Mouse (Mus musculus): ENCODE measurements around the gene Polr2c. TPM values are rescaled to one million over a fixed set of nuclear protein-coding genes. Genes with fewer than 3 reads are reported as not detected.

Polr2c gene
- polyA plus RNA-seq, 1 experiment from 2014 or later, result 111 TPM

DNA sequence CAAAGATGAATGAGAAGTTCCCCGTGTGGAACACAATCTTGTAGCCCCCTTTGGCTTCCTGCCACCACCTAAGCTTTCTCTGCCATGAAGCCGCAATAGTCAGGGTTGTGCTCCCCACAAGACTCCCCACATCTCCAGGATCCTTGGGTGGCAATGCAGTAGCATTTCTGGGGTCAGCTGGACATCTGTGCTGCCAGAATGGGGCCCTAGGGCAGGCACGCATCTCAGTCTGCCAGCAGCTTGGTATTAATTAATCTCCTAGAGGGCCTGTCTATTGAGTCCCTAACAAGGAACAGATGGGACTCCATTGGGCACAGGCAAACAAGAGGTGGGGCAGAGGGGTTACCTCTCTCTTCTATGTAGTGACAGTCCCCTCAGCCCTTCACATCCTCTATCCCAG lies 14.9 kb downstream of the Polr2c start:
- H3K27ac ChIP-seq, result peak overlapping the region; percentile 21; the same call in 1 of the 2 replicates
- no peak for ATAC-seq (ENCODE audit: low FRiP score)
- H3K4me2 ChIP-seq (replicated peaks), result peak overlapping the region; percentile 22
- no peaks in the 10 kb centered on the region for H3K9me3 ChIP-seq (ENCODE audit: control insufficient read depth, low read length)
- no peak overlapping the region for H3K9ac ChIP-seq
- H3K27me3 ChIP-seq (ENCODE audit: control insufficient read depth, insufficient read depth, low read length), result peaks cover 15% of the 10 kb centered on the region
- no peak overlapping the region for H3K4me3 ChIP-seq (replicated peaks; ENCODE audit: low read length)
- H3K36me3 ChIP-seq (replicated peaks; ENCODE audit: control insufficient read depth, insufficient read depth), result peaks cover 2% of the 10 kb centered on the region
- no peak for DNase-seq (ENCODE audit: low spot score)
- peaks cover 46% of the 10 kb centered on the region for H3K4me1 ChIP-seq (replicated peaks; ENCODE audit: control insufficient read depth, insufficient read depth, low read length)
- WGBS, result 22% methylated on average over 3 of the region's 3 CpGs

DNA sequence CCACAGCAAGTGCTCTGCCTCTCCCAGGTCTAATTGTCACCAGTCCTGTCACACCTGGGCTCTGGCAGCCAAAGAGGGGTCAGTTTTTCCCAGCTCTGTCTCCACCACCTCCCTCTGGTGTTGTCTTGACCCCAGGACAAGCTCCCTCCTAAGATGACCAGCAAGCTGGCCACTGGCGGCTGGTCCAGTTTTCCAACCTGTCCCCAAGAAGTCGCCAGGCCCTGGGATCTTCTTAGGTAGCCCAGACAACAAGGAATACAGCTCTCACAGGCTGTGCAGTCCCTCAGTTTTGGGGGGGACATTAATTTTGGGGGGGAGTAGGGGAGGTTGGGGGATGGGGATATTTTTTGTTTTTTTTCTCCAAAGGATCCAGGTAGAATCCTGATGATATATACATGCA lies 15.3 kb downstream of the Polr2c start:
- Histone ChIP-seq H3K27me3 (ENCODE audit: control insufficient read depth, insufficient read depth, low read length) (peaks cover 15% of the 10 kb centered on the region), H3K36me3 (replicated peaks; ENCODE audit: control insufficient read depth, insufficient read depth) (no peaks in the 10 kb centered on the region), H3K9ac (no peak overlapping the region; the same call in 1 of the 2 replicates), H3K4me2 (replicated peaks) (peak overlapping the region; percentile 22), H3K27ac (no peak overlapping the region), H3K4me3 (replicated peaks; ENCODE audit: low read length) (no peak overlapping the region), H3K9me3 (ENCODE audit: control insufficient read depth, low read length) (no peaks in the 10 kb centered on the region), H3K4me1 (replicated peaks; ENCODE audit: control insufficient read depth, insufficient read depth, low read length) (peaks cover 46% of the 10 kb centered on the region)
- 62% methylated on average over 2 of the region's 2 CpGs for WGBS
- ATAC-seq (ENCODE audit: low FRiP score) (no peak), DNase-seq (ENCODE audit: low spot score) (no peak)

DNA sequence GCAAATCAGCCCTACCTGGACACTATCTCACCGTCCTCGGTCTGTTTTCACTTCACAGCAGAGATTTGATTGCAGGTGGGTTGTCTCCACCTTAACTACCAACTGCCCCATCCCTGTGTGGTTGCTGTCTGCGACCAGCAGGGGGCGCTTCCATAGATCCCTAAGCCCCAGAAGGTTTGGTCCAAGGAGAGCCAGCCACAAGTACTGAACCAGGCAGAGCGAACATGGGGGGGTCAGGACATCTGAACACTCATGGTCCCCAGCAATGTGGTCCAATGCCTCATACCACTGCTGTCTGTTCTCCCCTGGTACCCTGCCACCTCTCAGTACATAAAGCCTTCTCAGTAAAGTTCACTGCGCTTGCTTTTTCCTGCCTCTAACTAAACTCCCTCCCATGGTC lies 17.1 kb downstream of the Polr2c start:
- Histone ChIP-seq H3K27ac (no peak overlapping the region), H3K4me3 (replicated peaks; ENCODE audit: low read length) (peak overlapping the region; percentile 61; the same call in 1 of the 2 replicates)

DNA sequence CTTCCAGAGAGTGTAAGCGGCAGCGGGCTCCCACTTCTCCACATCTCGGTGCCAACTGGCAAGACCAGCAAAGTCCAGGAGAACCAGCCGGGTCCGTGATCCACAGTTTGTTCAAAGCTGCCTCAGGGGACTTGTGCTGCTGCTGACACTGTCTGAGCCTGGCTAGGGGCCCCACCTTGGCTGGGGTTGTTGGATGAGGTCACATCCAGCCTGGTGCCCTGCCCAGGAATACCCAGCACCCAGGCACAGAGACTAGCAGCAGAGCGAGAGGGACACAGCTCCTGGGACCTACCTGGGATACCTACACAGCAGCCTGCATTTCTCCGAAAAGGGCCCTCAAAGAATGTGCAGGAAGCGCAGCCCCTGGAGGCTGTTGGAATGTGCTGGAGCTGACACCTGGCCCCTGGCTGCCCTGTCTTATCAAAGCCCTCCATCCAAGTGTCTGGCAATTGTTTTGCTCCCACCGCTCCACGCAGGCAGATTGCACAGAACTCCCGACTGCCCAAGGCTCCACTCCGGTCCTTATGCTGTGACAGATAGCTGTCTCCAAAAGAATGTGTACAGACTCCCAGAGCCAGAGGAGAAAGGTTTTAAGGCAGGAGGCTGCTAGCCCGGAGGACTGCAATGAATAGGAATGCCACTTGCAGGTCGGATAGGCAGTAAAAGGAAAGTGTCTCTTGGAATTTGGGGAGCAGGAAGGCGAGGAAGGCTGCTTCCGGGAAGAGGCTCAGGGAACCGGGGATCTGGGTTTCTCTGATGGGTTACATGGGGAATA lies 18.0 kb downstream of the Polr2c start:
- Histone ChIP-seq H3K9ac (peak overlapping the region; percentile 67), H3K4me2 (replicated peaks) (peak overlapping the region; percentile 97), H3K36me3 (replicated peaks; ENCODE audit: control insufficient read depth, insufficient read depth) (no peaks in the 10 kb centered on the region), H3K4me1 (replicated peaks; ENCODE audit: control insufficient read depth, insufficient read depth, low read length) (peaks cover 24% of the 10 kb centered on the region), H3K9me3 (ENCODE audit: control insufficient read depth, low read length) (no peaks in the 10 kb centered on the region), H3K27me3 (ENCODE audit: control insufficient read depth, insufficient read depth, low read length) (peaks cover 15% of the 10 kb centered on the region), H3K4me3 (replicated peaks; ENCODE audit: low read length) (peak overlapping the region; percentile 61), H3K27ac (no peak overlapping the region; the same call in 1 of the 2 replicates)
- WGBS, result 17% methylated on average over 17 of the region's 17 CpGs
- ATAC-seq (ENCODE audit: low FRiP score), result no peak
- no peak for DNase-seq (ENCODE audit: low spot score)

More for the DNA sequence above, 17.1 kb downstream of the Polr2c start:
- ATAC-seq (ENCODE audit: low FRiP score) (no peak), DNase-seq (ENCODE audit: low spot score) (peak; percentile 68)
- 14% methylated on average over 6 of the region's 6 CpGs for WGBS
- H3K9ac ChIP-seq, result no peak overlapping the region
- peaks cover 15% of the 10 kb centered on the region for H3K27me3 ChIP-seq (ENCODE audit: control insufficient read depth, insufficient read depth, low read length)
- H3K9me3 ChIP-seq (ENCODE audit: control insufficient read depth, low read length), result no peaks in the 10 kb centered on the region
- H3K36me3 ChIP-seq (replicated peaks; ENCODE audit: control insufficient read depth, insufficient read depth), result no peaks in the 10 kb centered on the region
- H3K4me1 ChIP-seq (replicated peaks; ENCODE audit: control insufficient read depth, insufficient read depth, low read length), result peaks cover 33% of the 10 kb centered on the region
- H3K4me2 ChIP-seq (replicated peaks), result peak overlapping the region; percentile 97

DNA sequence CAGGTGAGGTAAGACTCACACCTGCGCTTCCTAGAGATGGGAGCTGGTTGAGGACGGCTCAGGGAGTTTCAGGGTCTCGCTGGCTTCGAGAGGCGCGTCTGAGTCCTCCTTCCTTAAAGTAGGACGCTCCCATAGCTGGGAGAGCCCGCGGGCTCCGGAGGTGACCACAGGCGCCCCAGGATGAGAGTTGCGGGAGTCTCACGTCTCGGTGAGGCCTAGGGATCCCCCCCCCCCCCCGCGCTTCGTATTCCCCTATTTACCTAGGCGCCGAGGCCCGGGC lies 18.6 kb downstream of the Polr2c start:
- H3K27ac ChIP-seq, result no peak overlapping the region; the same call in 1 of the 2 replicates
- ATAC-seq (ENCODE audit: low FRiP score), result no peak
- no peaks in the 10 kb centered on the region for H3K36me3 ChIP-seq (replicated peaks; ENCODE audit: control insufficient read depth, insufficient read depth)
- peaks cover 15% of the 10 kb centered on the region for H3K27me3 ChIP-seq (ENCODE audit: control insufficient read depth, insufficient read depth, low read length)
- H3K9ac ChIP-seq, result peak overlapping the region; percentile 67
- peaks cover 24% of the 10 kb centered on the region for H3K4me1 ChIP-seq (replicated peaks; ENCODE audit: control insufficient read depth, insufficient read depth, low read length)
- no peak for DNase-seq (ENCODE audit: low spot score)
- H3K4me2 ChIP-seq (replicated peaks), result peak overlapping the region; percentile 97
- peak overlapping the region; percentile 61 for H3K4me3 ChIP-seq (replicated peaks; ENCODE audit: low read length)
- 1% methylated on average over 14 of the region's 20 CpGs for WGBS
- H3K9me3 ChIP-seq (ENCODE audit: control insufficient read depth, low read length), result no peaks in the 10 kb centered on the region

DNA sequence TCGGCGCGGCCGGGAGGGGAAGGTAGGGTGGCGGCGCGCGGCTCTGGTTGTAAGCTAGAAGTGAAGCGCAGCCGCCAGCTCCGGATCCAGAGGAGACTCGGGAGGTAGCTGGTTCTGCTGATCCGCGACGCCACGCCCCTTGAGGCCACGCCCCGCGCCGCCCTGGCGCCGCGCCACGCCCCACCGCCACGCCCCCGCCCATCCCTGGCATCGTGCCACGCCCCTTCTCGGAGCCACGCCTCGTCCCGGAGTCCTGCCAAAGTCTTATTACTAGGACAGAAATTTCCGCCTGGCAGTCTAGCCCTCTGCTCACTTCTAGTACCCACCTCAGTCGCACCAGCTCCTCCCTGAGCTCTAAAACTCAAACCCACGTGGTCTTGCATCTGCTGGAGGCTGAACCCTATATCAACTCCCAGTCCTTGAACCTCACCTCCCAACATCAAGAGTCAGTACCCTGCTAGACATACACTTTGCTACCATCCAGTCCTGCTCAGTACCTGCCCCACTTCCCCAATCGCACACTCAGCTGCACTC lies 19.0 kb downstream of the Polr2c start, which contains the start of gene Dok4:
Gene Dok4 (minus strand): TSS at position 134 of the 534 bp plus-strand sequence.
- Histone ChIP-seq H3K9ac (peak within 1 kb of the TSS; percentile 67), H3K27ac (no peak within 1 kb of the TSS; the same call in 1 of the 2 replicates), H3K4me3 (replicated peaks; ENCODE audit: low read length) (peak within 1 kb of the TSS; percentile 61), H3K4me2 (replicated peaks) (peak within 1 kb of the TSS; percentile 97), H3K27me3 (ENCODE audit: control insufficient read depth, insufficient read depth, low read length) (peaks cover 15% of the 10 kb centered on the region), H3K9me3 (ENCODE audit: control insufficient read depth, low read length) (no peaks in the 10 kb centered on the region), H3K36me3 (replicated peaks; ENCODE audit: control insufficient read depth, insufficient read depth) (no peaks in the 10 kb centered on the region), H3K4me1 (replicated peaks; ENCODE audit: control insufficient read depth, insufficient read depth, low read length) (peaks cover 23% of the 10 kb centered on the region)
- WGBS, result 1% methylated on average over 27 of the region's 37 CpGs
- DNase-seq (ENCODE audit: low spot score), result peak; percentile 72
- peak; percentile 50; the same call in 1 of the 2 replicates for ATAC-seq (ENCODE audit: low FRiP score)

DNA sequence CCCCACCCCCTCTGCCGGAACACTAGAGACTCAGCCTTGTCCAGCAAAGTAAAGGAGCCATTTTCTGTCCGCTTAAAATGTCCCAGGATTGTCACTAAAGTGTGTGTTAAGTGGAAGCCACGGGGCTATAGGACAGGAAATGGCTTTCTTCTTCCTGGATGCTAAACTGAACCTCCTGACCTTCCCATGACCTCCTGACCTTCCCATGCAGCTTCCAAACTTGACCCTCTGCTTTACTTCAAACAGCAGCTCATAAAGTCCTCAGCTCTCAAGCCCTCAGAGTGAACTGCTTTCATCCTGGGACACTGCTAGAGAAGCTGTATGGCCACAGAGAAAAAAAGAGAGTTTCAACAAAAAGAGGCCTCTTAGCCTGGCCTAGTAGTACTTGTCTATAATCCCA lies 19.6 kb downstream of the Polr2c start:
- DNase-seq (ENCODE audit: low spot score), result no peak
- Histone ChIP-seq H3K9me3 (ENCODE audit: control insufficient read depth, low read length) (no peaks in the 10 kb centered on the region), H3K27ac (no peak overlapping the region), H3K4me1 (replicated peaks; ENCODE audit: control insufficient read depth, insufficient read depth, low read length) (peaks cover 17% of the 10 kb centered on the region), H3K4me2 (replicated peaks) (no peak overlapping the region), H3K27me3 (ENCODE audit: control insufficient read depth, insufficient read depth, low read length) (peaks cover 15% of the 10 kb centered on the region), H3K9ac (no peak overlapping the region), H3K36me3 (replicated peaks; ENCODE audit: control insufficient read depth, insufficient read depth) (no peaks in the 10 kb centered on the region), H3K4me3 (replicated peaks; ENCODE audit: low read length) (no peak overlapping the region)
- 42% methylated on average over 3 of the region's 3 CpGs for WGBS
- ATAC-seq (ENCODE audit: low FRiP score), result no peak

DNA sequence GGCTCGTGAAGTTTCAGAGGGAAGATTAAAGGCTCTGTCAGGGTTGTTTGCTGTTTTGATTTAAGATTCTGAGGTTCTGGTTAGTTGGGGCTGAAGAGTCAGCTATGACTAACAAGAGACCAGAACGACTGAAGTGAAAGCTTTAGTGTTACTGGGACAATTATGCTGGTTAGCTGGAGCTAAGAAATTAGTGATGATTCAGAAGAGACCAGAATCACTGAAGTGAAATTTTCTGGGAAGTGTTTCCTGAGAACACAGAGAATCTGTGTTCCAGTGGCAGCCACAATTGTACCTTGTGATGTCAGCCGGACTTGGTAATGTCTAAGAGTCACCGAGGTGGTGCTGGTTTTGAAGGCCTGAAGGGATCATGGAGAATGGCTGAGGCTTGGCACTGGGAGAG lies 23.5 kb downstream of the Polr2c start:
- Histone ChIP-seq H3K4me2 (replicated peaks) (no peak overlapping the region), H3K27me3 (ENCODE audit: control insufficient read depth, insufficient read depth, low read length) (no peaks in the 10 kb centered on the region), H3K4me3 (replicated peaks; ENCODE audit: low read length) (no peak overlapping the region), H3K9ac (no peak overlapping the region), H3K4me1 (replicated peaks; ENCODE audit: control insufficient read depth, insufficient read depth, low read length) (peaks cover 4% of the 10 kb centered on the region; the same call in 1 of the 2 replicates), H3K9me3 (ENCODE audit: control insufficient read depth, low read length) (no peaks in the 10 kb centered on the region), H3K27ac (no peak overlapping the region), H3K36me3 (replicated peaks; ENCODE audit: control insufficient read depth, insufficient read depth) (no peaks in the 10 kb centered on the region)
- 79% methylated on average over 4 of the region's 4 CpGs for WGBS
- ATAC-seq (ENCODE audit: low FRiP score), result no peak
- no peak for DNase-seq (ENCODE audit: low spot score)

DNA sequence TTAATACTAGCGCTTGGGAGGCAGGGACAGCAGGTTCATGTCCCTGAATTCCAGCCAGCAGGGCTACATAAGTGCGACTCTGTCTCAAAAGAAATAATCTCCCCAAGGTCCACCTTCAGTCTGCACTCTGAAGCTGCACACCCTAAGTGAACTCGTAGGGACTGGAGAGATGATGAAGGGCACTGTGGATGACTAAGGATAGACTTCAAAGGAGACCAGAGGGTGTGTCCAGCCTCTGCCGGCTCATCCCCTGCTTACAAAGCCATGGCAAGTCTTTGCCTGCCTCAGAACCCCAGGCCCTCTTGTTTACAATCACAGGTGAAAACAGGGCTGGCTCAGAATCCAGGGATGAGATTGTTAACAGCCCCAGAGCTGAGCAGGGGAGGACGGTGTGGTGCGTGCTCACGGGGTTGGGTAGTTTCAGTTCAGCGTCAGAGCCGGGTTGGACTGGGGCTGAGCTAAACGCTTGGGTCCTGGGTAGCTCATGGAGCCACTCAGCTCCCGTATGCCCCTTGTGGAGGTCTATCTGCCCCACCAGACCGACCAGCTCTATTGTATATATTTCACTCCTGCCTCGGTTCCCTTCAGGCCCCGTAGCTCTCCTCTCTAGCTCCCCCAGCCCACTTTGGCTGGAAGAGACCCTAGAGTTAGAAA lies 31.3 kb downstream of the Polr2c start:
- Histone ChIP-seq H3K9me3 (ENCODE audit: control insufficient read depth, low read length) (no peaks in the 10 kb centered on the region), H3K27me3 (ENCODE audit: control insufficient read depth, insufficient read depth, low read length) (no peaks in the 10 kb centered on the region), H3K4me2 (replicated peaks) (no peak overlapping the region), H3K4me1 (replicated peaks; ENCODE audit: control insufficient read depth, insufficient read depth, low read length) (no peaks in the 10 kb centered on the region), H3K36me3 (replicated peaks; ENCODE audit: control insufficient read depth, insufficient read depth) (no peaks in the 10 kb centered on the region), H3K9ac (no peak overlapping the region), H3K4me3 (replicated peaks; ENCODE audit: low read length) (no peak overlapping the region), H3K27ac (no peak overlapping the region)
- no peak for ATAC-seq (ENCODE audit: low FRiP score)
- WGBS, result 33% methylated on average over 14 of the region's 14 CpGs
- DNase-seq (ENCODE audit: low spot score), result no peak

Measured in hindbrain, embryonic 14.5 days (tissue).